Mouse (Mus musculus) heart, embryonic 16.5 days (tissue): ENCODE data around the gene Cyp4f39. TPM values are rescaled to one million over a fixed set of nuclear protein-coding genes. Genes with fewer than 3 reads are reported as not detected.

Experiments
- ATAC-seq: fragments of 200-750 bp; cut with Nextera tagmentation; replicated peaks from 2 replicates; pipeline ENCODE4 v1.8.0; 2017; ENCODE audit warnings: moderate number of reproducible peaks; ENCODE audit not compliant: insufficient read depth, low FRiP score; ENCODE audit errors: extremely low read depth
- H3K27ac ChIP-seq: fragments of 300-500 bp; sonication (generic); 2 replicates; pipeline ENCODE4 v1.5.1; 2014; ENCODE audit warnings: mild to moderate bottlenecking, low read length, control low read depth, moderate library complexity
- H3K27me3 ChIP-seq: fragments of 300-500 bp; sonication (generic); 2 replicates; pipeline ENCODE4 v1.6.1; 2014; ENCODE audit warnings: low read length, mixed read lengths; ENCODE audit not compliant: control insufficient read depth, insufficient read depth
- H3K36me3 ChIP-seq: fragments of 300-500 bp; sonication (generic); 2 replicates; pipeline ENCODE4 v1.6.1; 2014; ENCODE audit not compliant: control insufficient read depth, insufficient read depth
- H3K4me1 ChIP-seq: fragments of 300-500 bp; sonication (generic); 2 replicates; pipeline ENCODE4 v1.6.1; 2014; ENCODE audit warnings: low read length, mixed read lengths; ENCODE audit not compliant: control insufficient read depth, insufficient read depth
- H3K4me2 ChIP-seq: fragments of 300-500 bp; sonication (generic); 2 replicates; pipeline ENCODE4 v1.6.1; 2014; ENCODE audit warnings: low read depth, mild to moderate bottlenecking, control low read depth, low read length
- H3K4me3 ChIP-seq: fragments of 300-500 bp; sonication (generic); 2 replicates; pipeline ENCODE4 v1.5.1; 2014; ENCODE audit warnings: mild to moderate bottlenecking, control low read depth, low read length
- H3K9ac ChIP-seq: fragments of 300-500 bp; sonication (generic); 2 replicates; pipeline ENCODE4 v1.6.1; 2014; ENCODE audit warnings: low read length, control low read depth
- H3K9me3 ChIP-seq: fragments of 300-500 bp; sonication (generic); replicated peaks from 2 replicates; pipeline ENCODE4 v1.6.1; 2016; ENCODE audit warnings: low read length; ENCODE audit not compliant: control insufficient read depth
- whole genome bisulfite sequencing: fragments of 180-500 bp; shearing (Covaris S2); extraction: QIAGEN DNeasy Blood & Tissue Kit; methylation state at CpG from one replicate; pipeline ENCODE4 v1.1.7; 2014; 5-methylcytosine and 5-hydroxymethylcytosine counted together
- polyA plus RNA-seq: library from polyadenylated mRNA; unstranded; fragments of >200 nt; fragmentation: Nextera tagmentation; extraction: Ambion mirVana; gene quantifications from 2 replicates; pipeline ENCODE4 v1.2.1, GENCODE M21; 2015

The Cyp4f39 gene
- polyA plus RNA-seq, 1 experiment from 2014 or later, result 0.54 TPM

GRCm38 (mm10) chr17:32426610-32427009, 25.9 kb upstream of the Cyp4f39 start:
- no peak overlapping the region for H3K4me3 ChIP-seq
- no peak overlapping the region for H3K27ac ChIP-seq
- H3K36me3 ChIP-seq, result no peaks in the 10 kb centered on the region
- no peaks in the 10 kb centered on the region for H3K27me3 ChIP-seq
- H3K4me1 ChIP-seq, result no peaks in the 10 kb centered on the region
- H3K9ac ChIP-seq, result no peak overlapping the region
- no peak for ATAC-seq
- no peaks in the 10 kb centered on the region for H3K9me3 ChIP-seq
- H3K4me2 ChIP-seq, result no peak overlapping the region

GRCm38 (mm10) chr17:32431972-32432371, 20.6 kb upstream of the Cyp4f39 start:
- no peak overlapping the region for H3K27ac ChIP-seq
- no peaks in the 10 kb centered on the region for H3K4me1 ChIP-seq
- ATAC-seq, result no peak
- no peak overlapping the region for H3K4me2 ChIP-seq
- H3K9me3 ChIP-seq, result no peaks in the 10 kb centered on the region
- H3K9ac ChIP-seq, result no peak overlapping the region
- no peaks in the 10 kb centered on the region for H3K36me3 ChIP-seq
- H3K4me3 ChIP-seq, result no peak overlapping the region
- WGBS, result 46% methylated on average over 3 of the region's 3 CpGs
- no peaks in the 10 kb centered on the region for H3K27me3 ChIP-seq

- H3K4me3 ChIP-seq, result no peak overlapping the region
- ATAC-seq, result no peak
- 52% methylated on average over 4 of the region's 4 CpGs for WGBS
- H3K27me3 ChIP-seq, result peaks cover under 1% of the 10 kb centered on the region; the same call in 1 of the 2 replicates
- H3K9ac ChIP-seq, result no peak overlapping the region
- no peak overlapping the region for H3K27ac ChIP-seq
- H3K4me1 ChIP-seq, result no peaks in the 10 kb centered on the region
- no peaks in the 10 kb centered on the region for H3K9me3 ChIP-seq
- no peak overlapping the region for H3K4me2 ChIP-seq
- H3K36me3 ChIP-seq, result no peaks in the 10 kb centered on the region
Measured at GRCm38 (mm10) chr17:32434324-32434723, 18.2 kb upstream of the Cyp4f39 start.

GRCm38 (mm10) chr17:32435151-32435550, 17.4 kb upstream of the Cyp4f39 start:
- ATAC-seq, result no peak
- H3K36me3 ChIP-seq, result no peaks in the 10 kb centered on the region
- peaks cover 4% of the 10 kb centered on the region; the same call in 1 of the 2 replicates for H3K27me3 ChIP-seq
- no peaks in the 10 kb centered on the region for H3K9me3 ChIP-seq
- H3K4me1 ChIP-seq, result no peaks in the 10 kb centered on the region
- H3K9ac ChIP-seq, result no peak overlapping the region
- H3K4me2 ChIP-seq, result no peak overlapping the region
- WGBS, result 72% methylated on average over 5 of the region's 5 CpGs
- no peak overlapping the region for H3K27ac ChIP-seq
- H3K4me3 ChIP-seq, result no peak overlapping the region

- no peak overlapping the region for H3K4me2 ChIP-seq
- no peak for ATAC-seq
- no peaks in the 10 kb centered on the region for H3K36me3 ChIP-seq
- H3K9ac ChIP-seq, result no peak overlapping the region
- no peak overlapping the region for H3K4me3 ChIP-seq
- no peak overlapping the region for H3K27ac ChIP-seq
- WGBS, result 83% methylated on average over 4 of the region's 4 CpGs
- H3K27me3 ChIP-seq, result peaks cover 4% of the 10 kb centered on the region; the same call in 1 of the 2 replicates
- H3K9me3 ChIP-seq, result no peaks in the 10 kb centered on the region
- no peaks in the 10 kb centered on the region for H3K4me1 ChIP-seq
Measured at GRCm38 (mm10) chr17:32437106-32437505, 15.4 kb upstream of the Cyp4f39 start.

- H3K27me3 ChIP-seq, result peaks cover 4% of the 10 kb centered on the region; the same call in 1 of the 2 replicates
- no peak for ATAC-seq
- no peak overlapping the region for H3K9ac ChIP-seq
- H3K4me3 ChIP-seq, result no peak overlapping the region
- WGBS, result 64% methylated on average over 6 of the region's 6 CpGs
- no peak overlapping the region for H3K27ac ChIP-seq
- no peak overlapping the region for H3K4me2 ChIP-seq
- peaks cover 3% of the 10 kb centered on the region; the same call in 1 of the 2 replicates for H3K9me3 ChIP-seq
- H3K4me1 ChIP-seq, result no peaks in the 10 kb centered on the region
- H3K36me3 ChIP-seq, result no peaks in the 10 kb centered on the region
Measured at GRCm38 (mm10) chr17:32443245-32443644, 9.3 kb upstream of the Cyp4f39 start.

- H3K9ac ChIP-seq, result no peak overlapping the region
- no peak for ATAC-seq
- no peak overlapping the region for H3K4me3 ChIP-seq
- no peaks in the 10 kb centered on the region for H3K4me1 ChIP-seq
- 58% methylated on average over 5 of the region's 5 CpGs for WGBS
- H3K36me3 ChIP-seq, result no peaks in the 10 kb centered on the region
- H3K27me3 ChIP-seq, result no peaks in the 10 kb centered on the region
- H3K4me2 ChIP-seq, result no peak overlapping the region
- peaks cover 6% of the 10 kb centered on the region; the same call in 1 of the 2 replicates for H3K9me3 ChIP-seq
- H3K27ac ChIP-seq, result no peak overlapping the region
Measured at GRCm38 (mm10) chr17:32445016-32445415, 7.5 kb upstream of the Cyp4f39 start.

GRCm38 (mm10) chr17:32447195-32447594, 5.3 kb upstream of the Cyp4f39 start:
- no peak overlapping the region for H3K9ac ChIP-seq
- no peak for ATAC-seq
- H3K27ac ChIP-seq, result no peak overlapping the region

GRCm38 (mm10) chr17:32449042-32449441, 3.5 kb upstream of the Cyp4f39 start:
- Histone ChIP-seq H3K4me2 (no peak overlapping the region), H3K36me3 (no peaks in the 10 kb centered on the region), H3K27ac (no peak overlapping the region), H3K4me3 (no peak overlapping the region), H3K4me1 (peaks cover 8% of the 10 kb centered on the region; the same call in 1 of the 2 replicates), H3K27me3 (peaks cover 10% of the 10 kb centered on the region), H3K9ac (no peak overlapping the region), H3K9me3 (peaks cover 6% of the 10 kb centered on the region; the same call in 1 of the 2 replicates)
- no peak for ATAC-seq
- 97% methylated on average over 1 of the region's 1 CpGs for WGBS

More at GRCm38 (mm10) chr17:32447195-32447594, 5.3 kb upstream of the Cyp4f39 start:
- Histone ChIP-seq H3K4me2 (no peak overlapping the region), H3K36me3 (no peaks in the 10 kb centered on the region), H3K9me3 (peaks cover 6% of the 10 kb centered on the region; the same call in 1 of the 2 replicates), H3K27me3 (no peaks in the 10 kb centered on the region; the same call in 1 of the 2 replicates), H3K4me3 (no peak overlapping the region), H3K4me1 (no peaks in the 10 kb centered on the region)
